Mouse (Mus musculus): ENCODE measurements around the gene Mmp14.

DNA sequence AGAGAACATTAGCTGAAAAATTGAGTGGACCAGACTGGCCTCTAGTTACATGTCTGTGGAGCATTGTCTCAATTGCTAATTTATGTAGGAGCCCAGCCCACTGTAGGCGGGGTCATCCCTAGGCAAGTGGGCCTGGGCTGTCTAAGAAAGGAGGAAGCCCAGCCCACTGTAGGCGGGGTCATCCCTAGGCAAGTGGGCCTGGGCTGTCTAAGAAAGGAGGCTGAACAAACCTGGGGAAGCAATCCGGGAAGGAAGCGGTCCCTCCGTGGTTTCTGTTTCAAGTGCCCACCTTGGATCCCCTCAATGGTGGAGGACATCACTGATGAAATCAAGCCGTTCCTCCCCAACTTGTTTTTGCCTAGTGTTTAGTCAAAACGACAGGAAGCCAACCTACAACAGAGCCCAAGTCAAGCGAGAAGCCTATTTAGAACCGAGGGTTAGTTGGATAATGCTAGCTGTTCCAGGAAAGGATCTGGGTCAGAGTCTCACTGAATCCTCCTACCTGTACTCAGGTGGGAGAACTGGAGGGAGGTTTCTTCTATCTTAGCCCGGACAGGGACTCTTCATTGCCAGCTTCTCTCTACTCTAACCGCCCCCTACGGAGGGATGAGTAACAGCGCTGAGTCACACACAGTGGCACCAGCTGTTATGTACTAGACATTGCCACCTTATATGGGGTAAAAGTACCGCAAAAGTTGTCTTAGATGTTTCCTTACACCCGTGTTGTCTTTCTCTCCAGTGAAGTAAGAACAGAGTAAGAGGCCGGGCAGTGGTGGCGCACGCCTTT is 61.1 kb downstream of the Mmp14 start:
- TF ChIP-seq CTCF (IDR thresholded peaks at IDR 0.05; ENCODE audit: insufficient read depth, low read depth, low read length) (no peak), POLR2A (IDR thresholded peaks at IDR 0.05; ENCODE audit: insufficient read depth, low read depth, low read length) (no peak)
